Mouse (Mus musculus): ENCODE measurements around the gene 1700122O11Rik. TPM values are rescaled to one million over a fixed set of nuclear protein-coding genes. Genes with fewer than 3 reads are reported as not detected.

1700122O11Rik gene
- total RNA-seq, 2 experiments from 2014 or later, result not detected

DNA sequence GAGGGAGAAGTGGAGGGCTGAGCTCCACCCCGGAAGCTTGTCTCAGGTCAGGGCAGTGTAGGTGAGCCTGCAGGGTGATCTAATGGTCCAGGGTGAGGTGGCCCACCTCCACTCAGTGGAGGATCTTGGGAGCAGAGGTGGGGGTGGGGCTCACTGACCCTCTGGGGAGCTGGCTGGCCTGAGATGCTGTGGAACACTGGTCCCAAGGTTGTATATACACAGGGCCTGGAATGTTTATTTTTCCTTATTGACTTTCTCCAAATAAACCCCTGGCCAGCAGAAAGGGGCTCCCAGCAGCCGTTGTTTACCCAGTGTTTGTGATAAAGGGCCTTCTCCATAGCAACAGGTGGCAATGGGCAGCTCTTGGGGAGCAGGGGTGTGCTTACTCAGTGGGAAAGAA, 18.5 kb downstream of the 1700122O11Rik start:
- Histone ChIP-seq H3K27ac (no peak overlapping the region), H3K4me3 (no peak overlapping the region)
- no peak for DNase-seq (ENCODE audit: extremely low spot score in 1 of 2, low spot score in 2 of 2)
- intact Hi-C loops (cut with DNase I), result no loop called here
- TF ChIP-seq CTCF (IDR thresholded peaks at IDR 0.05), result no peak

DNA sequence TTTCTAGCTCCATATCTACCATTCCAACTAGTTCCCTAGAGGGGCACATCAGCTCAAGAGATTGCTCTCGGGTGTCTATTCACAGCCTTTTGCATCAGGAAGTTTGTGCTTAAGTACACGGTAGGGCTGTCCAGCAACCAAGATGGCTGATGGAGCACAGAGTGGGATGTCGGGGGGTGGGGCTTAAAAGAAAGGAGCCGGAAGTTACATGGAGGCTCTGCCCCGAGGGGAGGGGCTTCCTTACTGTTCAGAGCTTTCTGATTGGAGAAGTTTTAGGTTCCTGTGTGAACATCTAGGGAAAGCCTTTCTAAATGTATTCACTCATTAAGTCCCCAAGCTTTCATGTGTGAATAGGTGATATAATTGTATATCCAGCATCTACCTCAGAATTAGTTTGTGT, 21.5 kb downstream of the 1700122O11Rik start:
- no peak overlapping the region for H3K27ac ChIP-seq
- DNase-seq (ENCODE audit: extremely low spot score in 1 of 2, low spot score in 2 of 2), result no peak
- H3K4me3 ChIP-seq, result no peak overlapping the region
- TF ChIP-seq CTCF (IDR thresholded peaks at IDR 0.05), result no peak
- intact Hi-C loops (cut with DNase I), result no loop called here

DNA sequence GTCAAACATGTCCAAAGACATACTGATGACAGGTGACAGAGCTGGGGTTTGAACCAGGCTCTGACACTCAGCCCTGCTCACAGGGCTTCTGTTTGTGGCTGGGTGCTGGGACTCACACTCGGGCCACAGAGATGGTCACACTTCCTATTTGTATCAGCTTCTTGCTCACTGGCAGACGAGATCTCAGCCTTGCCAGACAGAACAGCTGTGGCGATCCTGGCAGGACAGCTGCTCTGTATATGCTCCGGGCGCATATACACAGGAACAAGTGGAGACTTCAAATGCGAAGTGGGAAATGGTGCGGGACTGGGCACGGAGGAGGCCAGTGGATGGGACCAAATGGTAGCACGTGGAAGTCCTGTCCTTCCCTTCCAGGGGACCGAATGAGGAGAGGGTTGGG, 25.5 kb downstream of the 1700122O11Rik start:
- no peak overlapping the region for H3K27ac ChIP-seq
- intact Hi-C loops (cut with DNase I), result no loop called here
- H3K4me3 ChIP-seq, result no peak overlapping the region
- no peak for TF ChIP-seq CTCF (IDR thresholded peaks at IDR 0.05)
- DNase-seq (ENCODE audit: extremely low spot score in 1 of 2, low spot score in 2 of 2), result no peak

DNA sequence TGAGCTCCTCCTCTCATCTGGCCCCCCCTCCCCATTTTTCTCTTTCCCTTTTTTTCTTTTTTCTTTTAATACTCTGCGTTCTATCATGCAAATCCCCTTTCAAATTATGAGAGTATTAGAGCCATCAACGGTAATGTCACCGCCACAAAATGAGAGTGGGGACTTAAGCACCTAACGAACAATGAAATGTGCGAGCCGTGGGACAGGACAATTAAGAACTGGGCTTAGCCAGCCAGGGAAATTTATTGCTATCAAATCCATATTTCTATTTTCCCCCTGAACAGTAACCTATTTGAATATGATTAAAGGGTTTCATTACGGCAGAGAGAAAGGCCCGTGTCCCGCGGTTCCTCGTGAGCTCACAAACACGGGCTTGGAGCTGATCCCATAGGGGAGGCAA, 27.0 kb downstream of the 1700122O11Rik start:
- Histone ChIP-seq H3K4me3 (no peak overlapping the region), H3K27ac (no peak overlapping the region)
- no peak for DNase-seq (ENCODE audit: extremely low spot score in 1 of 2, low spot score in 2 of 2)
- TF ChIP-seq CTCF (IDR thresholded peaks at IDR 0.05), result no peak
- intact Hi-C loops (cut with DNase I), result no loop called here

DNA sequence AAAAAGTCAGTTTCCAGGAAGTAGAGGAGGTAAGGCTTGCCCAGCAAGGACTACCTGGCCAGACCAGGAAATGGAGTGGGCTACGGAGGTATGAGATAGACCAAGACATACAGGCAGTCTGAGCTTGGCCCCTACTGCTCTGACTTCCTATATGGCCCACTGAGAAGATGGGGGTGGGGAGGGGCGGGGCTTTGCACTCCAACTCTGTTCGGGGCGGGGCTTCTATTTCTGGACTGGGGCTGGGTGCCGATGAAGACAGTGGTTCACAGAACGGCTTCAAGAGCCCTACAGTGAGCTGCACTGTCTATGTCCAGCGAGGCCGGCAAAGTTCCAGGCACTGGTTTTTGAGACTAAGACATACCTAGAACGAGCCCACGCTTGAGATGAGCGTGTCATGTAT, 27.8 kb downstream of the 1700122O11Rik start:
- DNase-seq (ENCODE audit: extremely low spot score in 1 of 2, low spot score in 2 of 2), result no peak
- intact Hi-C loops (cut with DNase I), result no loop called here
- no peak for TF ChIP-seq CTCF (IDR thresholded peaks at IDR 0.05)
- H3K4me3 ChIP-seq, result no peak overlapping the region
- H3K27ac ChIP-seq, result no peak overlapping the region

DNA sequence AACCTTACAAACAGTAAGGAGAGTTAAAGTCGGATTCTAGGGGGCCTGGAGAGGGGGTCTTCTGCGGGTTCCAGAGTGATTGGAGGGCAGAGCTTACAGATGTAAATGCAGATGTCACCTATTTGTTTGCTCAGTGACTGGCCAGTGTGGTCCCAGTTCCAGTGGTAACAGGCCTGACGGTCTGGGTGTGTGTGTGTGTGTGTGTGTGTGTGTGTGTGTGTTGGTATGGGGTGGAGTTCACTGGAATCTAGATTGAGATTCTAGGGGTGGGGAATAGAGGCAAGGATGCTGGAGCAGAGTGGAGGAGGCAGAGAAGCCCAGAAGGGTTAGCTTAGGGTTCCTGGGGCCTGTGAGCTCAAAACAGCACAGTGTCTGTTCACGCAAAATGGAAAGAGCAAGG, 32.3 kb downstream of the 1700122O11Rik start:
- H3K4me3 ChIP-seq, result no peak overlapping the region
- intact Hi-C loops (cut with DNase I), result no loop called here
- H3K27ac ChIP-seq, result no peak overlapping the region
- TF ChIP-seq CTCF (IDR thresholded peaks at IDR 0.05), result no peak
- DNase-seq (ENCODE audit: extremely low spot score in 1 of 2, low spot score in 2 of 2), result no peak

DNA sequence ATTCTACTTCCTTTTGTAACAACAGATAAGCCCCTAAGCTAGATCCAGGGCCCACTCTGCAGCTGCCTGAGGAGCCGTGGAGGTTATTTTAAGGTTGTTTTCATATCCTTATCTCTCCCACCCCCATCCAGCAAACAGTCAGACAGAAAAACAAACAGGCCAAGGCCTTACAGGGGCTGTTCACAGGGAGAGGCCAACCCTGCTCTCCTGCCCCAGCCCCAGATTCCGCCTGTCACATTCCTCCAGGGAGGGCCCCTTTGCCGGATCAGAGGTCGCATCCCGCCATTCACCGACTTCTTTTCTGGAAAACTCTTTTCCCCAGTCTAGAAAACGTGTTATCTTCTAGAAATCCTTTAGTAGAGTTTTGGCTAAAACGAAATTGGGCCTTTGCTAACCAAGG, 33.0 kb downstream of the 1700122O11Rik start:
- TF ChIP-seq CTCF (IDR thresholded peaks at IDR 0.05), result no peak
- intact Hi-C loops (cut with DNase I), result no loop called here
- no peak overlapping the region for H3K27ac ChIP-seq
- no peak for DNase-seq (ENCODE audit: extremely low spot score in 1 of 2, low spot score in 2 of 2)
- no peak overlapping the region for H3K4me3 ChIP-seq

DNA sequence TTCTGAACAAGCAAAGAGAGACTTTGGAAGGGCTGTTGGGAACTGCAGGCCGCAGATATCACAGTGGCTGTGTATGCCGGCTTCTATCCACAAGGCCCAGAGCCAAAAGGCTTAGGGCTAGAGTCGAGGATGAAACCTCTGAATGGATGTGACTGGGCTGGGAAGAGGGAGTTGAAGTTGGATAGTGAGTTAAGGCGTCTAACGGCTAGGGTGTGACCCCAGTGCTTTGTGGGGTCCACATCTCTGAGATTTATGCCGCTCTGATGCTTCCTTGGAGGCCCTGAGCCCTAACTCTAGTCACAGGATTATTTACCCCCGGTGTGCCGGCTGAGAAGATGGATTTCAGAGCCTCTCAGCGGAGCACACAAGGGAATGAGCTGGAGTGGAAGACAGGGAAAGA, 33.5 kb downstream of the 1700122O11Rik start:
- no peak overlapping the region for H3K27ac ChIP-seq
- H3K4me3 ChIP-seq, result no peak overlapping the region
- TF ChIP-seq CTCF (IDR thresholded peaks at IDR 0.05), result no peak
- DNase-seq (ENCODE audit: extremely low spot score in 1 of 2, low spot score in 2 of 2), result no peak
- intact Hi-C loops (cut with DNase I), result no loop called here

DNA sequence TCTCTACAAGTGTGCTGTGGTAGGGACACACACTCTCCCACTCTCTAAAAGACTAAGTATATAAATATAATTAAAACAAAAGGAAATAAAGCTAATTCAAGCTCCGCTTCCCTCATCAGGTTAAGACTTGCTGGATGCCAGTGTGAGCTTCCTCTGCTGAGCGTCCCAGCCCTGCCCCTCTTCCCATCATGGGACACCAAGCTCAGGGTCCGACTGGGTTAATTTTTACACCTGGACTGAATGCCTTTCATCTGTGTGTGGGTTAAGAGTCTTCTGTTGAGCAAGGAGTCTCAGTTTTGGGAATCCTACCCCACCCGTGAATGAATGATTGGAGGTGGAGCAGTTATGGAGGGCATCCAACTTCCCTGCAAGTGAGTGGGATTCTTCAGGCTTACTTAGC, 35.6 kb downstream of the 1700122O11Rik start:
- no peak overlapping the region for H3K27ac ChIP-seq
- intact Hi-C loops (cut with DNase I), result no loop called here
- DNase-seq (ENCODE audit: extremely low spot score in 1 of 2, low spot score in 2 of 2), result no peak
- TF ChIP-seq CTCF (IDR thresholded peaks at IDR 0.05), result no peak
- H3K4me3 ChIP-seq, result no peak overlapping the region

DNA sequence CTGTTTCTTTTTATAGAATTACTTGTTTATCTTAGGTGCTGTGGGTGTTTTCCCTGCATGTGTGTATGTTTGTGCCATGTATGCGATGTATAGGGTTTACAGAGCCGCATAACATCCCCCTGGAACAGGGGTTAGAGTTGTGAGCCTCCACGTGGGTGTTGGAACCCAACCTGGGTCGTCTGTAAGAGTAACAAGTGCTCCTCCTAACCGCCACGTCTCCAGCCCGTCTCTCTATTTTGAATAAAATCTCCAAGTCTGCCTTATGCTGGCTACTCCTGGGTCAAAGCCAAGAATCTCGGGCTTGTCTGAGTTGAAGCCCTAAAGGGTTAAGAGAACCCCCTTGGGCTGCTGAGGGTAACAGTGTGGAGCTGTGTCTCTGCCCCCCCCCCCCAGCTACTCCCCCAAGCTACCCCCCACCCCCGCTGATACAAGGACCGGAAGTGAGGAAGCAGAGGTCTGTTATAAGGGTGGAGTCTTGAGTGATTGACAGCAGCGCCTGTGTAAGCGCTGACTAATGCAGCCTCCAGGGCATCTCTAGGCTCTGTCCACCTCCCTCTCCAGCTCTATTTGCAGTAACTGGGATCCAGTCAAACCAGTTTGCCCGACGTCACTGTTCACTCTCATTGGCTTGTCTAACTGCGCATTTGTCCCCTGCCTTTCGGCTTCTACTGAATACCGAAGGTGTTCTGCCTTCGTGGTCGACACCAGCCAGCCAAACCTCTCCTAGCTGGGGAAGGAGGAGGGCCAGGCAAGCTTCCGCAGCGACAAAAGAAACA, 36.3 kb downstream of the 1700122O11Rik start:
- H3K27ac ChIP-seq, result no peak overlapping the region
- intact Hi-C loops (cut with DNase I), result no loop called here

DNA sequence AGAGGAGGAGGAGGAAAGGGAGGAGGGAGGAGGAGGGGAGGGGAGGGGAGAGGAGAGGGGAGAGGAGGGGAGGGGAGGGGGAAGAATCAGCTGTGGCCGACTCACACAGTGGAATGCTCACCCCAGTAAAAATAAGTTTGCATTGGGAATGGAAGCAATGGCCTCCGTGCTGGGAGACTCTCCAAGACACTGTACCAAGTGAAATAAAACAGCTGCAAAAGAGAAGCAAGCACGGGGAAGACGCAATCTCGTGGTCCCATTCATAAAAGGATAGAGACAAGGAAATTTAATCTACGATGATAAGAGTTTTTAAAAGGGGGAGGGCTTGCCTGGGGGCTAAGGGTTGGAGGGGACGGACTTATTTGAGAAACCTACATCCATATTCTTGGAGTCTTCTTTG, 36.9 kb downstream of the 1700122O11Rik start:
- intact Hi-C loops (cut with DNase I), result no loop called here
- no peak overlapping the region for H3K4me3 ChIP-seq
- H3K27ac ChIP-seq, result no peak overlapping the region
- DNase-seq (ENCODE audit: extremely low spot score in 1 of 2, low spot score in 2 of 2), result no peak
- no peak for TF ChIP-seq CTCF (IDR thresholded peaks at IDR 0.05)

More for the DNA sequence above, 36.3 kb downstream of the 1700122O11Rik start:
- TF ChIP-seq CTCF (IDR thresholded peaks at IDR 0.05), result no peak
- peak; percentile 14 to 24 for DNase-seq (ENCODE audit: extremely low spot score in 1 of 2, low spot score in 2 of 2)
- H3K4me3 ChIP-seq, result peak overlapping the region; percentile 27

DNA sequence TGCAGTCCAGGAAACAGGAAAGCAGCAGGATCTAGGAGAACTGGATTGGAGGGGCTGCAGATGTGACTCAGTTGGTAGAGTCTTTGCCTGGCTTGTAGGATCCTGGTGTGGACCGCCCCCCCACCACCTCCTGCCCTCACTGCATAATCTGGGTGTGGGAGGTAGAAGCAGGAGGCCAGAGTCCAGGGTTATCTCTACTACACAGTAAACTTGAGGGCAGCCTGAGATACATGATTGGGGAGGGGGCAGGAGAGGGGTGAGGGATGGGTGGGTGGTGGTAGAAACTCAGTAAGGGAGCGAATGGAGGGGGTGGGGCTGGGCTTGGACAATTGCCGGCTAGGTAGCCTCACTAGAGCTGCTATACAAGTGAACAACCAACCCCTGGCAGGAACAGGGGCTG, 38.3 kb downstream of the 1700122O11Rik start:
- no peak for TF ChIP-seq CTCF (IDR thresholded peaks at IDR 0.05)
- intact Hi-C loops (cut with DNase I), result no loop called here
- H3K27ac ChIP-seq, result no peak overlapping the region
- DNase-seq (ENCODE audit: extremely low spot score in 1 of 2, low spot score in 2 of 2), result no peak
- no peak overlapping the region for H3K4me3 ChIP-seq

DNA sequence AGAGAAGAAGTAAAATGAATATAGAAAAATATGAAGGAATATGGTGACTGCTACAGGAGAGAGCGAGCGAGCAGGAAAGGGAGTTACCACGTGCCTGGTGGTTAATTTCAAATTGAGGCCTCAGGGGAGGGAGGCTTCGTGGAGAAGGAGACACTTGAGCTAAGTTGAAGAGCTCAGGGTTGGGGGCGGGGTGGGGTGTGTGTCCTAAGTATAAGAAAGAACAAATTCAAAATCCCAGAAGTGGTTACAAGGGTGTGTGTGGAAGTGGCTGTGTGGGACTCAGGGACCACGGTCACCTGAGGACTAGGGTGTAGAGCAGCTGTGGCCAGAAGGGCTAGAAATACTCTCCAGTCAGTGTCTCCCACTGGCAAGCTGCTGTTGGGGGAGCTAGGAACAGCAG, 38.7 kb downstream of the 1700122O11Rik start:
- no peak overlapping the region for H3K4me3 ChIP-seq
- TF ChIP-seq CTCF (IDR thresholded peaks at IDR 0.05), result no peak
- H3K27ac ChIP-seq, result no peak overlapping the region
- DNase-seq (ENCODE audit: extremely low spot score in 1 of 2, low spot score in 2 of 2), result no peak
- intact Hi-C loops (cut with DNase I), result no loop called here
